Mouse (Mus musculus) inflammation-experienced regulatory T-cells, adult 6 months (primary cell): ENCODE measurements around the gene Plin2. TPM values are rescaled to one million over a fixed set of nuclear protein-coding genes. Genes with fewer than 3 reads are reported as not detected.
A peak's percentile ranks its signal among the peaks of the same experiment; 100 is the strongest.

Source experiments
- ATAC-seq: one replicate; pipeline ENCODE4 v1.8.0; 2017
- polyA plus RNA-seq, 3 experiments: library from polyadenylated mRNA; unstranded; fragments of 100-300 nt; shearing (Covaris generic); gene quantifications; one replicate each; pipeline ENCODE4 v1.2.1; 2017

Gene Plin2
- polyA plus RNA-seq: 10 to 100 TPM; 21.1 to 33.4 (median 21.3) TPM

GRCm38 (mm10) chr4:86669780-86670201 is at the start of gene Plin2:
Gene Plin2, minus strand, starts transcription at chr4:86670060.
- ATAC-seq: peak; percentile 76

- ATAC-seq: peak; percentile 19
Observed at GRCm38 (mm10) chr4:86718878-86719577, 49.2 kb upstream of the Plin2 start.

GRCm38 (mm10) chr4:86717176-86717575 is 47.3 kb upstream of the Plin2 start:
- no peak for ATAC-seq

GRCm38 (mm10) chr4:86715341-86715740 is 45.5 kb upstream of the Plin2 start:
- no peak for ATAC-seq

GRCm38 (mm10) chr4:86713518-86713917 is 43.7 kb upstream of the Plin2 start:
- peak; percentile 67 for ATAC-seq

- peak; percentile 77 for ATAC-seq
Observed at GRCm38 (mm10) chr4:86712751-86713195, 42.9 kb upstream of the Plin2 start.

- no peak for ATAC-seq
Observed at GRCm38 (mm10) chr4:86710666-86711215, 40.9 kb upstream of the Plin2 start.

GRCm38 (mm10) chr4:86710034-86710650 is 40.3 kb upstream of the Plin2 start:
- ATAC-seq: no peak

- no peak for ATAC-seq
Observed at GRCm38 (mm10) chr4:86708801-86709200, 38.9 kb upstream of the Plin2 start.

- ATAC-seq: no peak
Observed at GRCm38 (mm10) chr4:86699161-86699865, 29.5 kb upstream of the Plin2 start.

- peak; percentile 90 for ATAC-seq
Observed at GRCm38 (mm10) chr4:86696890-86697289, 27.0 kb upstream of the Plin2 start.

- no peak for ATAC-seq
Observed at GRCm38 (mm10) chr4:86695081-86695480, 25.2 kb upstream of the Plin2 start.

GRCm38 (mm10) chr4:86692931-86693330 is 23.1 kb upstream of the Plin2 start:
- no peak for ATAC-seq

GRCm38 (mm10) chr4:86691290-86691689 is 21.4 kb upstream of the Plin2 start:
- no peak for ATAC-seq

- no peak for ATAC-seq
Observed at GRCm38 (mm10) chr4:86690768-86691167, 20.9 kb upstream of the Plin2 start.

GRCm38 (mm10) chr4:86690194-86690593 is 20.3 kb upstream of the Plin2 start:
- peak; percentile 63 for ATAC-seq

- ATAC-seq: no peak
Observed at GRCm38 (mm10) chr4:86689056-86689735, 19.3 kb upstream of the Plin2 start.

- no peak for ATAC-seq
Observed at GRCm38 (mm10) chr4:86686564-86686963, 16.7 kb upstream of the Plin2 start.

- no peak for ATAC-seq
Observed at GRCm38 (mm10) chr4:86686009-86686366, 16.1 kb upstream of the Plin2 start.

GRCm38 (mm10) chr4:86685231-86686008 is 15.6 kb upstream of the Plin2 start:
- no peak for ATAC-seq

- ATAC-seq: no peak
Observed at GRCm38 (mm10) chr4:86684806-86685205, 14.9 kb upstream of the Plin2 start.

- ATAC-seq: no peak
Observed at GRCm38 (mm10) chr4:86683746-86684145, 13.9 kb upstream of the Plin2 start.
